Mouse (Mus musculus): ENCODE results near the gene Xrcc6.

GRCm38 (mm10) chr15:81938246-81938645, 49.4 kb upstream of the Xrcc6 start:
- TF ChIP-seq CTCF (IDR thresholded peaks at IDR 0.05; ENCODE audit: extremely low read depth, insufficient read depth, low read length) (peak; percentile 59), POLR2A (IDR thresholded peaks at IDR 0.05; ENCODE audit: extremely low read depth, insufficient read depth, low read length) (no peak)

Measured in cortical plate, adult 2 months (tissue).